8 mouse cellular contexts compared by ENCODE assay signal in genomic region chr17:72918571-72919541, GRCm38 (mm10). TPM values are rescaled to one million over a fixed set of nuclear protein-coding genes. Genes with fewer than 3 reads are reported as not detected.
DNase-seq lines count a peak whose midpoint lies in the region; TF ChIP-seq lines count a peak whose summit lies in the region.

No protein-coding gene starts in this region.

- H3K4me1 ChIP-seq in bone marrow, adult 2 months (ENCODE audit: control insufficient read depth, insufficient read depth, low read length): no peaks in the 10 kb centered on the region
- peaks cover 54% of the 10 kb centered on the region for H3K4me1 ChIP-seq in forebrain, embryonic 10.5 days

- under 1% methylated on average over 54 of the region's 54 CpGs for WGBS in bone marrow, adult 2 months
- under 1% methylated on average over 53 of the region's 54 CpGs for WGBS in forebrain, embryonic 10.5 days

- TF ChIP-seq CTCF in bone marrow, adult 2 months (IDR thresholded peaks at IDR 0.05; ENCODE audit: control insufficient read depth, insufficient read depth, low read length): peak; percentile 33; the same call in 1 of the 2 replicates

- peaks cover 29% of the 10 kb centered on the region for H3K27me3 ChIP-seq in forebrain, embryonic 10.5 days (ENCODE audit: poor library complexity, severe bottlenecking)

- H3K36me3 ChIP-seq in forebrain, embryonic 10.5 days (replicated peaks): peaks cover 28% of the 10 kb centered on the region

- peak overlapping the region; percentile 97 for H3K27ac ChIP-seq in bone marrow, adult 2 months (ENCODE audit: control insufficient read depth, insufficient read depth, low read depth, low read length, poor library complexity)
- H3K27ac ChIP-seq in forebrain, embryonic 10.5 days: peak overlapping the region; percentile 91

- intact Hi-C loops in heart, postnatal 14 days (cut with DNase I): loop anchor here (2.0 to 5.0 kb wide), 6 partner anchors 20 to 273 kb away; partner anchors contain the start of gene Lclat1

- H3K4me3 ChIP-seq in bone marrow, adult 2 months (replicated peaks; ENCODE audit: control insufficient read depth, low read depth, low read length): peak overlapping the region; percentile 97
- H3K4me3 ChIP-seq in forebrain, embryonic 10.5 days: peak overlapping the region; percentile 70

- H3K9me3 ChIP-seq in forebrain, embryonic 10.5 days: no peaks in the 10 kb centered on the region

- DNase-seq in ES-CJ7 (ENCODE audit: low read depth, low spot score): peak; percentile 19
- DNase-seq in forebrain, embryonic 10.5 days (ENCODE audit: extremely low spot score, low spot score): peak; percentile 71
- DNase-seq in heart, postnatal 14 days: peak; percentile 62 to 69
- DNase-seq in kidney, postnatal 4 days: peak; percentile 59 to 70
- peak; percentile 54 for DNase-seq in lung, postnatal 36 days
- peak; percentile 34 for DNase-seq in right cerebral cortex, adult 18-20 months
- DNase-seq in urinary bladder, postnatal 36 days (ENCODE audit: low spot score in 2 of 2): peak; percentile 30 to 40

- peak; percentile 55; the same call in 1 of the 2 replicates for TF ChIP-seq POLR2A in bone marrow, adult 2 months (IDR thresholded peaks at IDR 0.05; ENCODE audit: borderline replicate concordance, control insufficient read depth, low read depth, low read length)

RNA-seq across cellular contexts. Expression of gene Lbh, which starts 0.8 kb away (rescaled TPM):
- 19.3 and 31.8 TPM in 2 replicates for polyA plus RNA-seq in bone marrow, adult 2 months (2011; ENCODE audit: insufficient read depth, insufficient read length, low replicate concordance, missing spikeins)
- 1.3 and 1.8 TPM in 2 replicates for polyA plus RNA-seq in forebrain, embryonic 10.5 days (2016; fragmentation: Nextera tagmentation; extraction: Ambion mirVana)
- 100 to 1,000 TPM; 318 to 323 TPM for total RNA-seq in heart, postnatal 14 days (2021)

Comparison
In these comparisons a context has a peak if more than half of its experiments do, and no peak if none do; other contexts are left out.
1. Peak in every context shown above with its lines: DNase-seq, H3K4me3 ChIP-seq and H3K27ac ChIP-seq.
2. DNase-seq: peak in every context shown above with its lines; median percentile 71 in forebrain, embryonic 10.5 days; 66 in heart, postnatal 14 days; 64 in kidney, postnatal 4 days; 54 in lung, postnatal 36 days; 35 in urinary bladder, postnatal 36 days; 34 in right cerebral cortex, adult 18-20 months; 19 in ES-CJ7.